Mouse (Mus musculus): ENCODE results near the gene Prrt4.

GRCm38 (mm10) chr6:29195846-29196698, 16.7 kb upstream of the Prrt4 start:
- TF ChIP-seq CTCF (IDR thresholded peaks at IDR 0.05; ENCODE audit: extremely low read depth, insufficient read depth, insufficient read length, insufficient replicate concordance), result no peak
- no peak for TF ChIP-seq POLR2A (IDR thresholded peaks at IDR 0.05; ENCODE audit: low read depth, low read length)
